10 mouse cellular contexts compared by ENCODE assay signal in the genomic region with DNA sequence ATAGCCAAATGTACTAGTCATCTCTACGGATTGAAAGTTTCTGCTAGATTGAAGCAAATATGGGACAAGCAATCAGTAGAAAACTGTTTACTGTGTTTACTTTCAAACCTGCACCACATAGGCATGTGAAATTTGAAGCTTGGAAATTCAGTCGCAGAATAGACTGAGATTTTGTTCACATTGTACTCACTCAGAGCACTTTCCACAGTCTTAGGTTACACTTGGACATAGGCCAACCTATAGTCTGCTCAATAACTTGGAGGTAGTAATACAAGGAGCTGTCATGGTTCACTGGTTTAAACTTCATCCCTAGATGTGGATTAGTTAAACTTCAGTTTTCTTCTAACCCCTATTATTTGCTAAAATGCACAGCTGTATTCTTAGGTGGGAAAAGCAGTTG. TPM values are rescaled to one million over a fixed set of nuclear protein-coding genes. Genes with fewer than 3 reads are reported as not detected.
A peak's percentile ranks its signal among the peaks of the same experiment; 100 is the strongest.
DNase-seq lines count a peak whose midpoint lies in the region; ATAC-seq lines count a peak whose summit lies in the region.
"Had no signal": no experiment of that assay in that cellular context is flagged by ENCODE, and none has a peak within 500 bp of the region (broad histone marks: within the 10 kb centered on the region; RNA-seq: fewer than 3 reads in every experiment).

No protein-coding gene starts in this region.

- no peak for ATAC-seq in kidney, embryonic 15.5 days (replicated peaks; ENCODE audit: low FRiP score)
- no peak for ATAC-seq in embryonic facial prominence, embryonic 13.5 days (ENCODE audit: insufficient number of reproducible peaks, insufficient read depth, low FRiP score, low TSS enrichment, low read depth)
- no peak for ATAC-seq in limb, embryonic 15.5 days (ENCODE audit: insufficient number of reproducible peaks, low FRiP score, low TSS enrichment, low read depth)

- H3K4me1 ChIP-seq in kidney, embryonic 15.5 days: peaks cover 6% of the 10 kb centered on the region; the same call in 1 of the 2 replicates
- H3K4me1 ChIP-seq in embryonic facial prominence, embryonic 10.5 days: peaks cover 14% of the 10 kb centered on the region
- H3K4me1 ChIP-seq in embryonic facial prominence, embryonic 13.5 days: peaks cover 15% of the 10 kb centered on the region; the same call in 1 of the 2 replicates
- 0 out of 2 replicates have a peak, but pooled peaks cover 7% of the 10 kb centered on the region for H3K4me1 ChIP-seq in limb, embryonic 15.5 days

- 41% methylated on average over 2 of the region's 2 CpGs for WGBS in kidney, embryonic 15.5 days
- WGBS in embryonic facial prominence, embryonic 10.5 days: 71% methylated on average over 2 of the region's 2 CpGs
- WGBS in embryonic facial prominence, embryonic 13.5 days: 34% methylated on average over 2 of the region's 2 CpGs
- WGBS in limb, embryonic 15.5 days: 48% methylated on average over 2 of the region's 2 CpGs

- H3K27ac ChIP-seq in kidney, embryonic 15.5 days: no peak overlapping the region
- H3K27ac ChIP-seq in embryonic facial prominence, embryonic 10.5 days (replicated peaks): peak overlapping the region; percentile 96; the same call in 1 of the 2 replicates
- peak overlapping the region; percentile 98; the same call in 1 of the 2 replicates for H3K27ac ChIP-seq in embryonic facial prominence, embryonic 13.5 days
- H3K27ac ChIP-seq in limb, embryonic 15.5 days: peak overlapping the region; percentile 99; the same call in 1 of the 2 replicates
- H3K27ac ChIP-seq: liver, embryonic 14.5 days had no signal

- H3K9me3 ChIP-seq in kidney, embryonic 15.5 days (replicated peaks): no peaks in the 10 kb centered on the region
- H3K9me3 ChIP-seq in embryonic facial prominence, embryonic 10.5 days: no peaks in the 10 kb centered on the region
- no peaks in the 10 kb centered on the region for H3K9me3 ChIP-seq in embryonic facial prominence, embryonic 13.5 days
- no peaks in the 10 kb centered on the region for H3K9me3 ChIP-seq in limb, embryonic 15.5 days

- DNase-seq in kidney, postnatal 36 days: no peak
- DNase-seq in embryonic facial prominence, embryonic 10.5 days (ENCODE audit: low spot score): no peak
- DNase-seq in spleen, postnatal 36 days (ENCODE audit: low spot score in 2 of 2): no peak
- no peak for DNase-seq in adrenal gland, postnatal 10 days
- no peak for DNase-seq in right cerebral cortex, adult 2 months (ENCODE audit: low spot score in 2 of 2)

- no peak overlapping the region; the same call in 1 of the 2 replicates for H3K4me3 ChIP-seq in kidney, embryonic 15.5 days (replicated peaks)
- H3K4me3 ChIP-seq in embryonic facial prominence, embryonic 10.5 days: no peak overlapping the region
- peak overlapping the region; percentile 85 for H3K4me3 ChIP-seq in embryonic facial prominence, embryonic 13.5 days
- no peak overlapping the region; the same call in 1 of the 2 replicates for H3K4me3 ChIP-seq in limb, embryonic 15.5 days

- peak overlapping the region; percentile 88 for H3K4me2 ChIP-seq in kidney, embryonic 15.5 days
- H3K4me2 ChIP-seq in embryonic facial prominence, embryonic 13.5 days: peak overlapping the region; percentile 66
- peak overlapping the region; percentile 59; the same call in 1 of the 2 replicates for H3K4me2 ChIP-seq in limb, embryonic 15.5 days

- H3K27me3 ChIP-seq in kidney, embryonic 15.5 days: no peaks in the 10 kb centered on the region
- no peaks in the 10 kb centered on the region for H3K27me3 ChIP-seq in embryonic facial prominence, embryonic 10.5 days (replicated peaks; ENCODE audit: low read depth, poor library complexity, severe bottlenecking)
- no peaks in the 10 kb centered on the region for H3K27me3 ChIP-seq in embryonic facial prominence, embryonic 13.5 days
- no peaks in the 10 kb centered on the region for H3K27me3 ChIP-seq in limb, embryonic 15.5 days

- no peak overlapping the region for H3K9ac ChIP-seq in kidney, embryonic 15.5 days
- no peak overlapping the region for H3K9ac ChIP-seq in embryonic facial prominence, embryonic 13.5 days
- no peak overlapping the region for H3K9ac ChIP-seq in limb, embryonic 15.5 days
- H3K9ac ChIP-seq: liver, embryonic 14.5 days had no signal

- H3K36me3 ChIP-seq in kidney, embryonic 15.5 days: 0 out of 2 replicates have a peak, but pooled peaks cover 3% of the 10 kb centered on the region
- peaks cover 8% of the 10 kb centered on the region for H3K36me3 ChIP-seq in embryonic facial prominence, embryonic 10.5 days (replicated peaks)
- 0 out of 2 replicates have a peak, but pooled peaks cover 5% of the 10 kb centered on the region for H3K36me3 ChIP-seq in embryonic facial prominence, embryonic 13.5 days
- H3K36me3 ChIP-seq in limb, embryonic 15.5 days: no peaks in the 10 kb centered on the region; the same call in 1 of the 2 replicates

RNA-seq across cellular contexts. Expression of a gene that starts 0.7 kb away (rescaled TPM):
- polyA plus RNA-seq in kidney, embryonic 15.5 days (2015; fragmentation: Nextera tagmentation; extraction: Ambion mirVana): 10.0 and 10.3 TPM in 2 replicates
- 10.9 TPM in 2 replicates for polyA plus RNA-seq in embryonic facial prominence, embryonic 10.5 days (2016; fragmentation: Nextera tagmentation; extraction: Ambion mirVana)
- polyA plus RNA-seq in embryonic facial prominence, embryonic 13.5 days (2015; fragmentation: Nextera tagmentation; extraction: Ambion mirVana): 16.5 and 19.9 TPM in 2 replicates
- 24.7 and 26.8 TPM in 2 replicates for polyA plus RNA-seq in limb, embryonic 15.5 days (2015; fragmentation: Nextera tagmentation; extraction: Ambion mirVana)
- 1 to 10 TPM; 8.2 to 9.5 TPM for total RNA-seq in adrenal gland, postnatal 10 days (2021)
- polyA plus RNA-seq: erythroblast, embryonic 14.5 days had no signal
